In the genomic region with DNA sequence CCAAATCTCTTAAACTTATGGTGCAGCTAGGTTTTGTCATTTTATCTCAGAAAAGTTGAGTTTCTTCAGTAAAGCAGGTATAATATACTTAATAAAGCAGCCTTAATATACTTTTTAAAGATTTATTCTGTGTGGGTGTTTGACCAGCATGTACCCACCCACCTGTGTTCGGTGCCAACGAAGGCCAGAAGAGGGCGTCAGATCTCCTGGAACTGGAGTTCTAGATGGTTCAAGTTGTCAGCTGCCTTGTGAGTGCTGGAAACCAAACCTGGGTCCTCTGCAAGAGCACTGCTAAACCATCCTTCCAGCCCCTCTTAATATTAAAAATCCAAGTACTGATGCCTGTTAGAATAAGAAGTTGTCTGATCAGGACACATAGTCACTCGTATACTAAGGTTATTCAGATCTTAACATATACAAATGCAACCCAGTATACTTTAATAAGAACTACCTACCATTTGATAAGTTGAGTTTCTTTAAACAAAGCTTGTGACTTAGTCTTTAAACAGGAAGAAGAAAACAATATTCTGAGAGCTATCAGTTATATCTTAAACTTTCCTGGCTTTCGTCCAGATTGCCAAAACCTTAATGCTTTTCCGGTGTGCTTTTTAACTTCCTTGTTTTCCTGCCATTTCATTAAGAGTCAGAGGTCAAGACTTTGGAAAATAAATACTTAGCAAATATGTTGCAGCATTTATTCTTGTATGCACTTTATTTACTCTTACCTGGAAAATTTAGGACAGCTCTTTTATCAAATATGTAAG, we compare ENCODE assay signal across 8 mouse cellular contexts. TPM values are rescaled to one million over a fixed set of nuclear protein-coding genes. Genes with fewer than 3 reads are reported as not detected.
DNase-seq lines count a peak whose midpoint lies in the region; ATAC-seq and TF ChIP-seq lines count a peak whose summit lies in the region.

No protein-coding gene starts in this region.

- H3K27me3 ChIP-seq in hindbrain, embryonic 10.5 days (ENCODE audit: insufficient read depth, poor library complexity, severe bottlenecking) = no peaks in the 10 kb centered on the region
- H3K27me3 ChIP-seq in hindbrain, embryonic 11.5 days (ENCODE audit: control insufficient read depth, insufficient read depth, low read length) = no peaks in the 10 kb centered on the region
- H3K27me3 ChIP-seq in heart, embryonic 14.5 days (ENCODE audit: control insufficient read depth, insufficient read depth, low read length) = no peaks in the 10 kb centered on the region
- H3K27me3 ChIP-seq in lung, embryonic 14.5 days (ENCODE audit: insufficient read depth, low read length) = no peaks in the 10 kb centered on the region

- DNase-seq in hindbrain, embryonic 10.5 days (ENCODE audit: low spot score) = no peak
- no peak for DNase-seq in hindbrain, embryonic 11.5 days (ENCODE audit: low spot score)
- DNase-seq in R1 (ENCODE audit: low read depth, low spot score) = peak; percentile 63
- peak; percentile 55 for DNase-seq in lung, embryonic 14.5 days
- DNase-seq in thymus, postnatal 4 days = peak; percentile 46
- DNase-seq in Muller cell, postnatal 12 days (ENCODE audit: inconsistent ontology term) = no peak

- peak overlapping the region; percentile 87; the same call in 1 of the 2 replicates for H3K4me3 ChIP-seq in hindbrain, embryonic 10.5 days
- H3K4me3 ChIP-seq in hindbrain, embryonic 11.5 days (ENCODE audit: low read depth, low read length) = no peak overlapping the region
- H3K4me3 ChIP-seq in heart, embryonic 14.5 days (ENCODE audit: control insufficient read depth in 1 of 2, insufficient read depth in 1 of 2, low read depth in 1 of 2, low read length in 2 of 2) = peak overlapping the region in 1 of 2 experiments; percentile 98; a peak in 2 of 4 replicates
- H3K4me3 ChIP-seq in lung, embryonic 14.5 days (ENCODE audit: low read depth, low read length) = peak overlapping the region; percentile 92; the same call in 1 of the 2 replicates

- peaks cover 17% of the 10 kb centered on the region for H3K9me3 ChIP-seq in hindbrain, embryonic 10.5 days
- H3K9me3 ChIP-seq in hindbrain, embryonic 11.5 days (ENCODE audit: control insufficient read depth, low read length) = no peaks in the 10 kb centered on the region
- peaks cover 14% of the 10 kb centered on the region for H3K9me3 ChIP-seq in heart, embryonic 14.5 days (ENCODE audit: control insufficient read depth, low read length)
- peaks cover 10% of the 10 kb centered on the region; the same call in 1 of the 2 replicates for H3K9me3 ChIP-seq in lung, embryonic 14.5 days (ENCODE audit: low read depth, low read length)

- 0 out of 2 replicates have a peak, but pooled peaks have one; percentile 5 for TF ChIP-seq CTCF in lung, embryonic 14.5 days (IDR thresholded peaks at IDR 0.05; ENCODE audit: low read depth)

- ATAC-seq in hindbrain, embryonic 11.5 days (ENCODE audit: low FRiP score) = no peak
- ATAC-seq in heart, embryonic 14.5 days (ENCODE audit: insufficient number of reproducible peaks, insufficient read depth, low FRiP score, low read depth) = no peak
- no peak for ATAC-seq in lung, embryonic 14.5 days (ENCODE audit: insufficient read depth)
- no peak for ATAC-seq in inflammation-experienced regulatory T-cells, adult 6 months

- H3K9ac ChIP-seq in hindbrain, embryonic 11.5 days (ENCODE audit: low read depth, low read length) = no peak overlapping the region
- peak overlapping the region; percentile 98; the same call in 1 of the 2 replicates for H3K9ac ChIP-seq in heart, embryonic 14.5 days (ENCODE audit: low read length)
- no peak overlapping the region for H3K9ac ChIP-seq in lung, embryonic 14.5 days

- peaks cover 28% of the 10 kb centered on the region for H3K36me3 ChIP-seq in hindbrain, embryonic 10.5 days
- no peaks in the 10 kb centered on the region for H3K36me3 ChIP-seq in hindbrain, embryonic 11.5 days (ENCODE audit: control insufficient read depth, insufficient read depth, low read length)
- H3K36me3 ChIP-seq in heart, embryonic 14.5 days (ENCODE audit: control insufficient read depth, insufficient read depth, low read length) = peaks cover 18% of the 10 kb centered on the region
- H3K36me3 ChIP-seq in lung, embryonic 14.5 days (ENCODE audit: insufficient read depth) = peaks cover 10% of the 10 kb centered on the region; the same call in 1 of the 2 replicates

- H3K4me1 ChIP-seq in hindbrain, embryonic 10.5 days (replicated peaks) = peaks cover 6% of the 10 kb centered on the region; the same call in 1 of the 2 replicates
- H3K4me1 ChIP-seq in hindbrain, embryonic 11.5 days (replicated peaks; ENCODE audit: control insufficient read depth, insufficient read depth, low read length) = no peaks in the 10 kb centered on the region
- peaks cover 2 to 4% of the 10 kb centered on the region in 2 experiments; a peak in 1 of 4 replicates for H3K4me1 ChIP-seq in heart, embryonic 14.5 days (ENCODE audit: control insufficient read depth in 2 of 2, insufficient read depth in 2 of 2, low read length in 2 of 2)
- H3K4me1 ChIP-seq in lung, embryonic 14.5 days (ENCODE audit: insufficient read depth) = no peaks in the 10 kb centered on the region

- H3K27ac ChIP-seq in hindbrain, embryonic 10.5 days = no peak overlapping the region
- H3K27ac ChIP-seq in hindbrain, embryonic 11.5 days (ENCODE audit: low read depth, low read length) = no peak overlapping the region
- H3K27ac ChIP-seq in heart, embryonic 14.5 days (replicated peaks in 1 of 2; ENCODE audit: control insufficient read depth in 1 of 2, insufficient read depth in 1 of 2, low read depth in 2 of 2, low read length in 2 of 2) = no peak overlapping the region
- no peak overlapping the region for H3K27ac ChIP-seq in lung, embryonic 14.5 days (ENCODE audit: low read depth)

- 94% methylated on average over 6 of the region's 6 CpGs for WGBS in hindbrain, embryonic 10.5 days
- 96% methylated on average over 6 of the region's 6 CpGs for WGBS in hindbrain, embryonic 11.5 days
- 87% methylated on average over 6 of the region's 6 CpGs for WGBS in heart, embryonic 14.5 days
- 81% methylated on average over 6 of the region's 6 CpGs for WGBS in lung, embryonic 14.5 days

- H3K4me2 ChIP-seq in hindbrain, embryonic 11.5 days (replicated peaks; ENCODE audit: low read depth, low read length) = no peak overlapping the region
- H3K4me2 ChIP-seq in heart, embryonic 14.5 days (ENCODE audit: low read length) = peak overlapping the region; percentile 51
- H3K4me2 ChIP-seq in lung, embryonic 14.5 days = peak overlapping the region; percentile 61; the same call in 1 of the 2 replicates

RNA-seq across cellular contexts. Expression of gene Klhl24, which starts 1.7 kb away (rescaled TPM):
- polyA plus RNA-seq in hindbrain, embryonic 10.5 days (2016; fragmentation: Nextera tagmentation; extraction: Ambion mirVana) = 24.2 and 31.4 TPM in 2 replicates
- polyA plus RNA-seq in hindbrain, embryonic 11.5 days (2014; fragmentation: Nextera tagmentation; extraction: Ambion mirVana) = 50.3 and 50.8 TPM in 2 replicates
- polyA plus RNA-seq in heart, embryonic 14.5 days (2014; fragmentation: Nextera tagmentation; extraction: Ambion mirVana) = 56.4 and 59.2 TPM in 2 replicates
- polyA plus RNA-seq in lung, embryonic 14.5 days (2014; fragmentation: Nextera tagmentation; extraction: Ambion mirVana) = 21.4 and 26.1 TPM in 2 replicates
- polyA plus RNA-seq in inflammation-experienced regulatory T-cells, adult 6 months (2017; shearing (Covaris generic)) = 10 to 100 TPM; 26.4 to 33.1 (median 32.5) TPM

RNA-seq across cellular contexts. Expression of gene Yeats2, which starts 41.8 kb away (rescaled TPM):
- 35.9 and 39.7 TPM in 2 replicates for polyA plus RNA-seq in hindbrain, embryonic 10.5 days (2016; fragmentation: Nextera tagmentation; extraction: Ambion mirVana)
- 31.1 and 32.8 TPM in 2 replicates for polyA plus RNA-seq in hindbrain, embryonic 11.5 days (2014; fragmentation: Nextera tagmentation; extraction: Ambion mirVana)
- polyA plus RNA-seq in heart, embryonic 14.5 days (2014; fragmentation: Nextera tagmentation; extraction: Ambion mirVana) = 19.8 and 24.7 TPM in 2 replicates
- polyA plus RNA-seq in lung, embryonic 14.5 days (2014; fragmentation: Nextera tagmentation; extraction: Ambion mirVana) = 46.3 and 53.3 TPM in 2 replicates
- polyA plus RNA-seq in inflammation-experienced regulatory T-cells, adult 6 months (2017; shearing (Covaris generic)) = 10 to 100 TPM in 1 of 3 experiments, 1 to 10 TPM in 2; 6.1 to 11.9 (median 9.4) TPM

Comparison
In these comparisons a context has a peak if more than half of its experiments do, and no peak if none do; other contexts are left out.
1. DNase-seq: peak in R1 (single experiment), lung, embryonic 14.5 days (single experiment) and thymus, postnatal 4 days (single experiment); none in hindbrain, embryonic 10.5 days (single experiment), hindbrain, embryonic 11.5 days (single experiment) and Muller cell, postnatal 12 days (single experiment).